Mouse (Mus musculus): Measurements from ENCODE around the gene Dek.

Dek gene

GRCm38 (mm10) chr13:47056781-47057180, 49.2 kb downstream of the Dek start:
- DNase-seq (ENCODE audit: low spot score in 2 of 2): no peak

DNA sequence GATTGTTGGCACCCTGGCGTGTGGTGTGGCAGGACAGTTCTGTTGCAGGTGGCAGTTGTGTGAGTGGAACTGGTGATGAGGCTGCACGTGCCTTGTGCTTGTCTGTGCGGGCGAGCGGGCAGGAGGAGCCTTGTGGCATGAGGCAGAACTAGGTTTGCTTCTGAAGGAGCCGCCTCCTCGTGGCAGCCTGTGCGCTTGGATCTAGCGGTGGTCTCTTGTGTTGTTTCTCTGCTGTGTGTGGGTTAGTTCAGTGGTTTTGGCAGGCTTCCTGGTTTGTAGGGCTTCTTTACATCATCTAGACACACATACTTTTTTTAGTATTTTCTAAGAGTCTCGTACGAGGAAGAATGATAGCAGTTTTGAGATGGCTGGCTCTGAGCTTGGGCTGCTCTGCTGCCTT, 49.9 kb downstream of the Dek start:
- peak; percentile 78 to 79 for DNase-seq (ENCODE audit: low spot score in 2 of 2)

DNA sequence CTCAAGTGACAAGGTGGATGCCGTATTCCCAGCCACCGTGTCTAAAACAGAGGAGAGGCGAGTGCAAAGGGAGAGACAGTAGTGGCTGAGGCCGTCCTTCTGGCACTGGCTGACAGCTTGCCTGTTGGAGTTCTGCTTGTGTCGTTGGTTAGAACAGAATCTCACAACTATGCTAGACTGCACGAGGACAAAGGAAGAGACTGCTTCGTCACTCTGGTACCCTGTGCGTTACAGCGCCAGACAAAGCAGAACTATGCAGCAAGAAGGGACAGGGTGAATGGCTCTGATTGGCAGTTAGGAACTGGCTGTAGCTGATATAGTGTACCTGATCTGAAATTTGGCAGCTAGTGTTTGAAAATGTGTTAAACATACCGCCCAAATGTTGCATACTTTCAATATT, 52.0 kb downstream of the Dek start:
- no peak for DNase-seq (ENCODE audit: low spot score in 2 of 2)

DNA sequence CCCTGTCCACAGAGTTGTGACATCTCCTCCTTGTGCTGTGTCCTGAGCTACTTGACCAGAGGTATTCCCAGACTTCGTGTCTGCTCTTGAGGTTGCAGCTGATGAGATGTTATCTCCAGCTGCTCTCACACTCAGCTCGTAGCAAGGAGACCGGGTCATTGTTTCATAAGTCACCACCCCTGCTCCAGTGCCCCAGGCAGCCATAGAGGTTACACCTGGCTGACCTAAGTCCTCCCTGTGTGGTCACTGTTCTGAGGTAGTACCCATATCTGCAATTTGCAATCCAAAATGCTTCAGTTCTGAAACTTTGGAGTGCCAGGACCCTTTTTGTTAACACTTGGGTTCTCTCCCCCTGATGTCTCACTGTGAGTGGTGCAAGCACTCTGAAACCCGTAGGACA, 56.0 kb downstream of the Dek start:
- no peak for DNase-seq (ENCODE audit: low spot score in 2 of 2)

DNA sequence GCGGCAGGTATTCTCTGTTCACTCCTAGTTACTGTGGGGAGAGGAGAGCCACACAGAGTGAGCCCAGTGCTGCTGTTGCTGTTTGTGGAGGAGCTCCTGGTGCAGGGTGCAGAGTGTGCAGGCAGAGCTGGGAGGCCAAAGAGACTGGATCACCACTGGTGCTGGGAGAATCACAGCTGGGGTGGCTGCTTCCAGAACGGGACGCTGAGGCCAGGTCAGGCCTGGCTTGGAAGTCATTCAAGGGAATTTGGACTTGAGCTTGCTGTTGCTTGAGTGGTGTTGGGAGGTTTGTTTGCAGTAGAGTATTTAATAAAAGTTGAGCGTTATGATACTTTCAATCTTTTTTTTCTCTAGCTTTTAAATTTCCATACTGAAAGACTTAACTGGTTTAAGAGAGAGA, 58.0 kb downstream of the Dek start:
- no peak for DNase-seq (ENCODE audit: low spot score in 2 of 2)

DNA sequence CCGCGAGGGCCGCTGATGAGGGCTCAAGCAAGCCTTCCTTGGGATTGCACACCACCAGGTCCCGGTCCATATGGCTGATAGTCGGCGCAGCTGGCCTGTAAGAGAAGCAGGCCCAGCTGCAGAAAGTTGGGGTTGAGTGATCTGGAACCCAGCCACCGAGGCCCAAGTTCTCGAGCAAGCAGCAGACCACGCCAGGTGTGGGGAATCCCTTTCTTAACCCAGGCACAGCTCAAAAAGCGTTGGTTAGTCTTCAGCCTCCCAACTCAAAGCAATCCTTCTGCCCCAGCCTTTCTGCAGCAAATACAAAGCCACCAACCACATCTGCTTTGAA, 61.4 kb downstream of the Dek start, which contains the start of gene Tpmt:
TSS of gene Tpmt (minus strand) at position 121 of the 331 bp plus-strand sequence.
- no peak for DNase-seq (ENCODE audit: low spot score in 2 of 2)

DNA sequence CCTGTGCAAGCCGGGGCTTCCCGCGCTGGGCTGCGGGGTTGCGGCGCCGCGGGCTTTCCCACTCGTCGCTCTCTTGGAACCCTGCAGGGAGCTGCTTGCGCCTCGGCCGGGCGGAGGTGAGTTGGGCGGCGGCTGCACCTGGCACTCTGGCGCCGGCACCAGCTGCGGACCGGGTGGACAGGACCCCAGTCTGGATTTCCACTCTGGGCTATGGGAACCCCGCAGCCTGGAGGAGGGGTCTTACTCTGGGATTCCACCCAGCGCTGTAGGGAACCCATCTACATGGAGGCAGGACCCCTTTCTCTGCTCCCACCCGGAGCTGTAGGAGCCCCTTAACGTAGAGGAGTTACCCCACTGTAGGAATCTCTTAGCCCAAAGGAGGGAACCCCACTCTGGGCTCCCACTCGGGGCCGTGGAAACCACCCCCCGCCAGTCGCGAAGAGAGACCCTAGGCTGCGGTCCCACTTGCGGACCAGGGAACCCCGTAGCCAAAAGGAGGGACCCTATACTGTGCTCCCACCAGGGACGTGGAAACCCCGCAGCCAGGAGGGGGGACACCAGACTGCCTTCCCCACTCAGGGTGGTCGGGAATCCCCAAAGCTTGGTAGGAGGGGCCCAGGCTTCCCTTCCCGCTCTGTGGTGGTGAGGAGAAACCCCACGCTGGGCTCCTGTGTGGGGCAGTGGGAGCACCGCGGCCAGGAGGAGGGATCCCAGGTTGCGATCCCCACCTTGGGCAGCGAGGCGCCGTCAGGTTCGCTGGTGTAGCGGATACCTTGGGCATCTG, 62.0 kb downstream of the Dek start:
- DNase-seq (ENCODE audit: low spot score in 2 of 2): peak in 1 of 2 experiments; percentile 14

DNA sequence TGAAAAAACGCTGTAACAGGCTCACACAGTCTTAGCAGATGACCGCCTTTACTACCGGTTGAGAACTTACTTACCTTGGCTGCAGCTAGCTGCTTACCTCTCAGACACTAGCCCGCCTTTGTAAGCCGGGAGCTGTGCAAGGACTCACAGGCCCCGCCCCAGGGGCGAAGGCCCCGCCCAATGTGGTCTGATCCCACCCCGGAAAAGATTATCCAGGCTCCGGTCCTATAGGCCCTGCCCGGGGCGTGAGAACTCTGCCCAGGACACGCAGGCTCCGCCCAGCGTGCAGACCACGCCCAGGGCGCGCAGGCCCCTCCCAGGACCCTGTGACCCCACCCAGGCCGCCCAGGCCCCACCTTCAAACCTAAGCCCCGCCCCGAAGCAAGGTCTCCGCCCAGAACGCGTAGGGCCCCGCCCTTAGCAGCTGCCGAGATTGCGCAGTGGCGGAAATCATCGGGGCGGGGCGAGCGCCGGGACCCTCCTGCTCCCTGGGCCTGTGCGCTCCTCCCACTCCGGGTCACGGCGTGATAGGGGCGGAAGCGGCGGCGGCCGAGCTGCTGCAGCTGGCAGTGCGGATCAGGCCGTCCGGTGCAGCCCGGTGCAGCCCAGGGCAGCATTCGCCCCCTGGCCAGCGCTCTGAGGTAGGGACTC, 62.8 kb downstream of the Dek start, which contains the start of gene Kdm1b:
TSS of gene Kdm1b (plus strand) at position 470 of the 651 bp plus-strand sequence.
- peak; percentile 95 to 96 for DNase-seq (ENCODE audit: low spot score in 2 of 2)

DNA sequence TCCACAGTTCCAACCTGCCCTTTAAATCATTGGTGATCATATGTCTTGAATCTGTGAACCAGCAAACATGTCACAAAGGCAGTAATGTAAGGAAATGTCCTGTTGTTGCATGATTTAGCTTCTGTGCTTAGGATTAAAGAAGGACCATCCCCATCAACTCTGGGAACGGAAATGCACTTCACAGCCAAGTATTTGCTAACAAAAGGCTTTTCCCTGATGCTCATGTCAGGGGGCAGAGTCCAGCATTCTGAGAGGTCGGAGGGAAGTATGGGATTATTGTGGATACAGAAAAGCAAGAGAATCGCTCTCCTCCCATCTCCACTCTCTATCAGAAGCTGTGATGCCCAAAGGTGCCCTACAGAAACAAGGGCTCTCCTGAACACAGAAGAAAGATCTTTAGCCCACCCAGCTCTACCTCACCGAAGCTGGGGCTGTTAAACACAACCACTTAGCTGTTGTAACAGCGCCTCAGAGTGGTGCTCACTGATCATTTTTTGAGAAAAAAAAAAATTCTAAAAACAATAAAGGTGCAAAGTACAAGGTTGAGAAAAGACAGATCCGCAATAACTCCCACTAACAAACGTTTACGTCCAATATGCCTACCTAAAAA, 63.9 kb downstream of the Dek start:
- DNase-seq (ENCODE audit: low spot score in 2 of 2): no peak

- no peak for DNase-seq (ENCODE audit: low spot score in 2 of 2)
Observed at GRCm38 (mm10) chr13:47040061-47040460, 65.9 kb downstream of the Dek start.

GRCm38 (mm10) chr13:47037946-47038345, 68.1 kb downstream of the Dek start:
- DNase-seq (ENCODE audit: low spot score in 2 of 2): no peak
